Mouse (Mus musculus) stomach, embryonic 15.5 days (tissue): ENCODE results near the gene Abcg5. TPM values are rescaled to one million over a fixed set of nuclear protein-coding genes. Genes with fewer than 3 reads are reported as not detected.

ENCODE experiments used
- ATAC-seq: fragments of 200-750 bp; cut with Nextera tagmentation; 2 replicates; pipeline ENCODE4 v1.8.0; 2017; ENCODE audit warnings: low read depth, moderate number of reproducible peaks, moderate TSS enrichment; ENCODE audit not compliant: insufficient read depth, low FRiP score
- H3K27ac ChIP-seq: fragments of 300-500 bp; sonication (generic); 2 replicates; pipeline ENCODE4 v1.5.1; 2015; ENCODE audit warnings: mild to moderate bottlenecking, inconsistent platforms
- H3K27me3 ChIP-seq: fragments of 300-500 bp; sonication (generic); replicated peaks from 2 replicates; pipeline ENCODE4 v1.6.1; 2015; ENCODE audit warnings: inconsistent platforms
- H3K36me3 ChIP-seq: fragments of 300-500 bp; sonication (generic); 2 replicates; pipeline ENCODE4 v1.6.1; 2015; ENCODE audit warnings: inconsistent platforms
- H3K4me1 ChIP-seq: fragments of 300-500 bp; sonication (generic); 2 replicates; pipeline ENCODE4 v1.6.1; 2015; ENCODE audit warnings: inconsistent platforms
- H3K4me2 ChIP-seq: fragments of 300-500 bp; sonication (generic); 2 replicates; pipeline ENCODE4 v1.6.1; 2015; ENCODE audit warnings: mild to moderate bottlenecking, inconsistent platforms
- H3K4me3 ChIP-seq: fragments of 300-500 bp; sonication (generic); replicated peaks from 2 replicates; pipeline ENCODE4 v1.5.1; 2015; ENCODE audit warnings: inconsistent platforms
- H3K9ac ChIP-seq: fragments of 300-500 bp; sonication (generic); 2 replicates; pipeline ENCODE4 v1.6.1; 2015; ENCODE audit warnings: inconsistent platforms
- H3K9me3 ChIP-seq: fragments of 300-500 bp; sonication (generic); 2 replicates; pipeline ENCODE4 v1.6.1; 2016; ENCODE audit warnings: inconsistent platforms
- WGBS: fragments of 180-500 bp; shearing (Covaris S2); methylation state at CpG from one replicate; pipeline ENCODE4 v1.1.7; 2015; 5-methylcytosine and 5-hydroxymethylcytosine counted together
- polyA plus RNA-seq: library from polyadenylated mRNA; unstranded; fragments of >200 nt; fragmentation: Nextera tagmentation; extraction: Ambion mirVana; gene quantifications from 2 replicates; pipeline ENCODE4 v1.2.1, GENCODE M21; 2015

Abcg5 gene
- polyA plus RNA-seq, 1 experiment from 2014 or later = 0.90 TPM

DNA sequence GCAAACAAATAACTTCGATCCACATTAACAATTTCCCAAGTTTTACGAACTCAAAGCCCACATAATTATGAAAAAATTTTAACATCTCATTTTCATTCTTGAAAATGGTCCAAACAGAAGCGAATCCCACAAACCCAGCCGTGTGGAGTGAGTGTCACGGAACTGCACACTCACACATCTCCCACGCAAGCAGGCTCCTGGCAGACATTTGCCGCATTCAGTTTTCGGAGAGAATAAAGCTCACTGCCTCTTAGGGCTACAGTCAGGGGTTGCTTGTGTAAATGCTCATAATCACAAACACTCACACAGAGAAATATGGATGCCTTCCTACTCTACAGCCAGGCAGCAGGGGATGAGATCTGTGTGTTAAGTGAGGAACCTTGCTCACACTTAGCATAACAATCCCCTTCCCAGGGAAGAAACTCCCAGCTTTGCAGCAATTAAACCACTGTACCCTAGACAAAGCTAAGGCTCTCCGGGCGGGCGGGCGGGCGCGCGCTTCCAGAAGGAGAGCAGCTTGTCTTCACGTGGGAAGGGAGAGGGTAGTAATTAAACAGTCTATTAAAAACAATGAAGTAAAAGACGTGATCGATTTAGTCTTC, 30.9 kb upstream of the Abcg5 start:
- Histone ChIP-seq H3K4me3 (no peak overlapping the region), H3K4me1 (peaks cover 3% of the 10 kb centered on the region; the same call in 1 of the 2 replicates), H3K4me2 (no peak overlapping the region), H3K9ac (no peak overlapping the region), H3K27ac (no peak overlapping the region), H3K9me3 (no peaks in the 10 kb centered on the region), H3K36me3 (peaks cover 8% of the 10 kb centered on the region; the same call in 1 of the 2 replicates), H3K27me3 (no peaks in the 10 kb centered on the region)
- WGBS = 90% methylated on average over 18 of the region's 18 CpGs
- ATAC-seq = no peak

DNA sequence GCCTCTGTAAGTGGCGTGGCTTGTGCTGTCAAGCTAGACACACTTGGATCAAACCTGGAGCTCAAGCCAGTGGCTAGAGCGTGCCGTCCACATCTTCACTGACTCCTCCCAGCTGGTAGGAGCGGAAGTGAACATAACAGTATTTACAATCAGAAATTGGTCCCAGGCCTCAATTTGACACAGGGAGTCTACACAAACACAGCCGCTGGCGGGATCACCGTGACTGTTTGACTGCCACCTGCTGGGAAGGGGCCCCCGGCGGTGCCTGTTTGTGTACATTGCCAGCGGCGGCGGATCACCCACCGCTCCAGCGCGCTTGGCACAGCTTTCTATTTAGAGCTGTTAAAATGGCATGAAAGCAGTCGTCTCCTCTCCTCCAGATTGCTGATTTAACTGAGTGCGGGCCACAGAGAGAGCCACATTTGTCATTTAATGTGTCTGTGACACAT, 26.6 kb upstream of the Abcg5 start:
- WGBS = 69% methylated on average over 17 of the region's 17 CpGs
- no peak for ATAC-seq
- Histone ChIP-seq H3K9me3 (no peaks in the 10 kb centered on the region), H3K27me3 (no peaks in the 10 kb centered on the region), H3K9ac (no peak overlapping the region), H3K4me3 (no peak overlapping the region), H3K4me1 (peaks cover 3% of the 10 kb centered on the region; the same call in 1 of the 2 replicates), H3K27ac (no peak overlapping the region), H3K36me3 (peaks cover 14% of the 10 kb centered on the region; the same call in 1 of the 2 replicates), H3K4me2 (no peak overlapping the region)

DNA sequence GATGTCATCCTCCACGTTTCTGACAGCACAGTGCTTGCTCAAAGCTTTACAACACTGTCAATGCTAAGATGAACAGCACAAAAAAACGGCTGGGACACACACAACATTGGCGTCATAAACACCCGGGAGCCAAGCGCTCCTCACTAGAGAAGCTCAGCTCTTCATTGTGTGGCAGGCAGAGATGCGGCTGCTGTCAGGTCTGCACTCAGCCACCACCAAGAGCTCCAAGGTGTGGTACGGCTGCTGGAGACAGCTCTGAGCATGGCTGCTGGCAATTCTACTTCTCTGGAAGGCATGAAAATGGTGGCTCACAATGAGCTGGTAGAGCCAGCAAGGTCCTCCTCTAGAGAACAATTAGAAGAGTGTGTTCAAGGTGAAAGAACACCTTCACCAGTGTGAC, 26.0 kb upstream of the Abcg5 start:
- no peak for ATAC-seq
- WGBS = 77% methylated on average over 7 of the region's 7 CpGs
- no peaks in the 10 kb centered on the region for H3K27me3 ChIP-seq
- no peak overlapping the region for H3K27ac ChIP-seq
- H3K4me1 ChIP-seq = peaks cover 3% of the 10 kb centered on the region; the same call in 1 of the 2 replicates
- no peak overlapping the region for H3K9ac ChIP-seq
- peaks cover 11% of the 10 kb centered on the region; the same call in 1 of the 2 replicates for H3K36me3 ChIP-seq
- no peak overlapping the region for H3K4me2 ChIP-seq
- H3K9me3 ChIP-seq = no peaks in the 10 kb centered on the region
- no peak overlapping the region for H3K4me3 ChIP-seq

DNA sequence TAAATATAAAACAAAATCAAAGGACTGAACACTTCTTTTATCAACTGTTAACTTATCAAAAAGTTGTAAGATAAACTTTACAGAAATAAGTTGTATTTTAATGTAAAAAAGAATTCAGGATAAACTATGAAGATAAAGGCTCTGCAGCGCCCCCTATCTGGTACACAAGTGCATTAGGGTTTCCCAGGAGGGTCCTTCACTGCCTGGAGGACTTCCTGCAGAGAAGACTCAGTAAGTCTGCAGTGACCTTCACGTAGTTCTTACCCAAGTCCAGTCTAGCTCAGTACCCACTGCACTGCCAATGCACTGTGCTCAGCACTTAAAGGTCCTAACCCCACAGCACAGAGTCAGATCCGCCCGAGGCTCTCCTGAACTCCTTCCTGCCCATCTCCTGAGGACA, 24.6 kb upstream of the Abcg5 start:
- H3K4me3 ChIP-seq = no peak overlapping the region
- H3K27ac ChIP-seq = no peak overlapping the region
- H3K9ac ChIP-seq = no peak overlapping the region
- peaks cover 3% of the 10 kb centered on the region; the same call in 1 of the 2 replicates for H3K4me1 ChIP-seq
- no peak for ATAC-seq
- H3K27me3 ChIP-seq = no peaks in the 10 kb centered on the region
- H3K36me3 ChIP-seq = 0 out of 2 replicates have a peak, but pooled peaks cover 7% of the 10 kb centered on the region
- WGBS = 66% methylated on average over 4 of the region's 4 CpGs
- H3K9me3 ChIP-seq = no peaks in the 10 kb centered on the region
- no peak overlapping the region for H3K4me2 ChIP-seq

DNA sequence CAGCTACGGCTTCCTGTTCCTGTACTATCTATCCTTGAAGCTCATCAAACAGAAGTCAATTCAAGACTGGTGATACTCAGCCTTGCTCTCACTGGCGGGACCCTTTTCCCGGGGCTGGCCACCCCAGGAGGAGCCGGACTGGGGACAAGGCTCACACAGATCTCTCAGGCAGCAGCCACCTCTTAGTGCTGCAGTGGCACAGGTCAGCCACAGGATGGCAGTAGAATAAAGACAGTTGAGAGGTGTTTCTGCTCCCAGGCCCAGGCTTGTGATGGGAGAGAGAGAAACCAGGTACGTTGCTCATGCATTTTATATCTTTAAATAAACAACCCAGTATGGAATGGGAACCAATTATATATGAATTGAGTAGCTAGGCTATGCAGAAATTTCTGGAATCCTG, 15.9 kb upstream of the Abcg5 start:
- Histone ChIP-seq H3K9me3 (no peaks in the 10 kb centered on the region), H3K4me2 (no peak overlapping the region), H3K9ac (no peak overlapping the region), H3K4me3 (no peak overlapping the region), H3K27ac (no peak overlapping the region), H3K4me1 (no peaks in the 10 kb centered on the region), H3K27me3 (no peaks in the 10 kb centered on the region), H3K36me3 (no peaks in the 10 kb centered on the region)
- ATAC-seq = peak; percentile 65; the same call in 1 of the 2 replicates
- whole genome bisulfite sequencing = 19% methylated on average over 5 of the region's 5 CpGs

DNA sequence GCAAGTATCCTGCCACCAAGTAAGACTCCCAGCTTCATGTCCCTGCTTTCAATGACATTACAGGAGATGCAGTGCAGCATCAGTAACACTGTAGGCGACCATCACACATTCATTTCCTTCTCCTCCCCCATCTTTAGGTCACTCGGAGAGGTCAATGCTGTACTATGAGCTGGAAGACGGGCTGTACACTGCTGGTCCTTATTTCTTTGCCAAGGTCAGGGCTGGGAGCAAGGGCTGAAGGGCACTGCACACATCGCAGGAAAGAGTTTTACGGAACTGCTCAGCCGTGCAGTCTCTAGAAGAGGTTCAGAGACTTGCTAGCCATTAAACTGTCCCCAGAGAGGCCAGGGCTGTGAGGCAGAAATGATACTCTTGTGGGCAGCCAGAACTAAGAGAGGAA, 13.7 kb upstream of the Abcg5 start:
- no peaks in the 10 kb centered on the region for H3K36me3 ChIP-seq
- H3K27me3 ChIP-seq = no peaks in the 10 kb centered on the region
- 71% methylated on average over 6 of the region's 6 CpGs for WGBS
- no peaks in the 10 kb centered on the region for H3K9me3 ChIP-seq
- no peak for ATAC-seq
- no peak overlapping the region for H3K9ac ChIP-seq
- H3K27ac ChIP-seq = no peak overlapping the region
- H3K4me2 ChIP-seq = no peak overlapping the region
- H3K4me3 ChIP-seq = no peak overlapping the region
- H3K4me1 ChIP-seq = no peaks in the 10 kb centered on the region

DNA sequence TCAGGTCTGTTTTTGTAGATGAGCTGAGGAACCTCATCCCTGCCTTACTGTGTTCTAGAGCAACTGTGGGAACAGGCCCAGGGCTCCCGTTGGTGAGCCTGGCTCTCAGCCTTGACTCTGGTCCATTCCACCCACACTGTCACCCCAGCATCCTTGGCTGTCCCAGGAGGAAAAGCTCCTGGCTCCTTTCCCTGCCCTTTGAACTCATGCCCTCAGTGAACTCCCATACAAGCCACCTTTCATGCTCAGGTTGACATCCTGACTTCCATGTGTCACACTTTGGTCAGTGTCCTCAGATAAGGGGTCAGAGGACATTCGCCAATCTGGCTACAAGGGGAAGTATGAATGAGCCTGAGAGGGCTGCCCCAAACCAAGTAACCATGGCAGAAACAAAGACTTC, 10.9 kb upstream of the Abcg5 start:
- Histone ChIP-seq H3K4me3 (no peak overlapping the region), H3K4me1 (no peaks in the 10 kb centered on the region), H3K9me3 (no peaks in the 10 kb centered on the region), H3K27ac (no peak overlapping the region), H3K9ac (no peak overlapping the region), H3K4me2 (no peak overlapping the region), H3K27me3 (no peaks in the 10 kb centered on the region), H3K36me3 (no peaks in the 10 kb centered on the region)
- WGBS = 79% methylated on average over 2 of the region's 2 CpGs
- ATAC-seq = no peak

DNA sequence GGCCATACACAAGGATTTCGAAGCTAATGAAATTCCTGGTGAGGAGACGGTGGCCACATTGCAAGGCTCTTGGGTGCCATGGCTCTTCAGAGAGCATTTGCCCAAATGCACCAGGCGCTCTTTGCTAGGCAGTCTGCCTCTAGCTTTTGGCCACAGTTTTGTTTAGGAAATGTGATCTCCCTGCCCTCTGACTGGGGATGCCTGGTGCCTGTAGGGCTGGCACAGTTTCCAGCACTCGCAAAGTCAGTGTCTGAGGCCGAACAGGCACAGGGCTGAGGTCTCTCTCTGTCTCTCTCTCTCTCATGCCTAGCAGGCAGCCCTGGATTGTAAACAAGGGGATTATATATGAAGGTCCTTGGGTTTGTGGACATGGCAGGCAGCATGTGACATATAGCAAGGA, 7.3 kb upstream of the Abcg5 start:
- H3K4me2 ChIP-seq = no peak overlapping the region
- no peaks in the 10 kb centered on the region for H3K36me3 ChIP-seq
- H3K4me1 ChIP-seq = no peaks in the 10 kb centered on the region
- no peaks in the 10 kb centered on the region for H3K27me3 ChIP-seq
- no peaks in the 10 kb centered on the region for H3K9me3 ChIP-seq
- no peak for ATAC-seq
- WGBS = 57% methylated on average over 5 of the region's 5 CpGs
- no peak overlapping the region; the same call in 1 of the 2 replicates for H3K27ac ChIP-seq
- no peak overlapping the region for H3K9ac ChIP-seq
- H3K4me3 ChIP-seq = no peak overlapping the region

DNA sequence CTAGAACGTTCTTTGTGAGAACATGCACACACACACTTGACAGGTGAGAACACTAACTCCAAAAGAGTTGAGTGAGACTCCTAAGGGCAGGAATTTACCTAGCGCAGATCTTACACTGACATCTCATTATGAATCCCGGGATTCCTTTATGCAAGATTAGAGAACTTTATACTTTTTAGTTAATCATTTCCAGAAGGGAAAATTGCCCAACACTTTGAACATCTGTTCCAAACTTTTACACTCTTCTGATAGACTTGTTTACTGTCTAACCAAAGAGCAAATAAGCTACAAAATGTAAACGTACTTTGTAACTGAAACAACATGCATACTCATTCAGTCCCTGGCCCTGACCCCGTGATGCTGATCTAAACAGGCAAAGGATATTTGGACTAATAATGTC, 6.5 kb upstream of the Abcg5 start:
- Histone ChIP-seq H3K4me1 (no peaks in the 10 kb centered on the region), H3K36me3 (no peaks in the 10 kb centered on the region), H3K4me3 (no peak overlapping the region), H3K27me3 (no peaks in the 10 kb centered on the region), H3K9me3 (no peaks in the 10 kb centered on the region), H3K27ac (no peak overlapping the region), H3K9ac (no peak overlapping the region), H3K4me2 (no peak overlapping the region)
- 54% methylated on average over 5 of the region's 5 CpGs for WGBS
- no peak for ATAC-seq

DNA sequence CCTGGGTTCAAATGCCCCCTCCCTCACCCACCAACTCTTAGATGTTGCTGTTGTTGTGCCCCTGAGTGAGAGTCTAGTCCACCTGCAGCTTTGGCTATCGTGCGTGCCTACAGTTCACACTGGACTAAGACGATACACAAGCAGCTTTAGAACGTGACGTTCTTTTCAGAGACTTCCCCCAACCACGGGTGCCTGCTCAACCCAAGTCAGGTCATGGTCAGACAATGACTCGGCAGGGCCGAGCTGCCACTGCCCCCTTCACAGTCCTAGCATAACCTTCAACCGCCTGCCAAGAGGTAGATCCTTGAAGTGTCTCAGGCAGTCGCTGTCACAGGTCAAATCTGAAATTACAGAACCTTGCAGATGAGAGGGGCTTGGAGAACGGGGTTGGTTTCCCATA, 6.0 kb upstream of the Abcg5 start:
- WGBS = 87% methylated on average over 11 of the region's 11 CpGs
- no peaks in the 10 kb centered on the region for H3K36me3 ChIP-seq
- no peak overlapping the region for H3K4me3 ChIP-seq
- H3K4me1 ChIP-seq = no peaks in the 10 kb centered on the region
- H3K4me2 ChIP-seq = no peak overlapping the region
- H3K27ac ChIP-seq = no peak overlapping the region
- no peak overlapping the region for H3K9ac ChIP-seq
- no peaks in the 10 kb centered on the region for H3K27me3 ChIP-seq
- no peaks in the 10 kb centered on the region for H3K9me3 ChIP-seq
- ATAC-seq = no peak

DNA sequence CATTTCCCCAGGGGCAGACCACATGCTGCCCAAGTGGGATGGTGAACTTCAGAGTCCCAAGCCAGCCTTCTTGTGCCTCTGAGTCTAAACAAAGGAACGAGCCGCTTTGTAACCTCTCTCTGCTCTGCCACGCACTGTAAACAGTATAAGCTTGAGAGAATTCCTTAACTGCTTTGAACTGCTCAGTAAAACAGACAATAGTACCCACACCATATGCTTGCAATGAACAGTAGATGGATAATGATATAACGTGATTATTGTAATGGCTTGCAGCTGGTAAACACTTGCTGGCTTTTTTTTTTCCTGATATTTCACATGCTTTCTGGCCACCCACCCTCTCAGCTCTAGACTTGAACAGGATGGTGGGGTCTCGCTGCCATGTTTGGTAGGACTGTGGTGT, 5.2 kb upstream of the Abcg5 start:
- Histone ChIP-seq H3K4me1 (no peaks in the 10 kb centered on the region), H3K36me3 (no peaks in the 10 kb centered on the region), H3K4me2 (no peak overlapping the region), H3K27ac (no peak overlapping the region), H3K4me3 (no peak overlapping the region), H3K9ac (no peak overlapping the region), H3K27me3 (no peaks in the 10 kb centered on the region), H3K9me3 (no peaks in the 10 kb centered on the region)
- ATAC-seq = no peak
- 39% methylated on average over 5 of the region's 5 CpGs for WGBS

DNA sequence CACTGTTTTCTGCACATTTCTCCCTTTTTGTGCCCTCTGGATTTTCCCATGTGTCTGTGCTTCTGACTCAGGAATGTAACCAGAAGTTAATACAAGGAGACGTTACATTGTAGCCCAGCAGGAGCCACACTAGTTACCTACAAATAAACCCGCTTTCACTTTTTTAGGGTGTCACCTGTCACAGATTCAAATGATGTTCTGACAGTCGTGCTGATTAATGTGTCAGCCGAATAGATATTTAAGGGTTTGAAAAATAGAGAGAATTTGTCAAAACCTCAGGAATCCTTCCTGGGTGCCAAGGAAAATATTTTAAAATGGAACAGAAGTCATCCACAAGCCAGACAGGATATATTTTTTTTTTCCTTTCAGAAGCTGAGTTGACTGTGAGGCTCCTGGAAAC, 2.5 kb upstream of the Abcg5 start:
- H3K4me1 ChIP-seq = no peaks in the 10 kb centered on the region
- no peaks in the 10 kb centered on the region for H3K9me3 ChIP-seq
- H3K4me3 ChIP-seq = no peak overlapping the region
- H3K27ac ChIP-seq = no peak overlapping the region
- no peaks in the 10 kb centered on the region for H3K36me3 ChIP-seq
- no peak overlapping the region for H3K4me2 ChIP-seq
- H3K9ac ChIP-seq = no peak overlapping the region
- no peak for ATAC-seq
- 76% methylated on average over 4 of the region's 4 CpGs for WGBS
- no peaks in the 10 kb centered on the region for H3K27me3 ChIP-seq

DNA sequence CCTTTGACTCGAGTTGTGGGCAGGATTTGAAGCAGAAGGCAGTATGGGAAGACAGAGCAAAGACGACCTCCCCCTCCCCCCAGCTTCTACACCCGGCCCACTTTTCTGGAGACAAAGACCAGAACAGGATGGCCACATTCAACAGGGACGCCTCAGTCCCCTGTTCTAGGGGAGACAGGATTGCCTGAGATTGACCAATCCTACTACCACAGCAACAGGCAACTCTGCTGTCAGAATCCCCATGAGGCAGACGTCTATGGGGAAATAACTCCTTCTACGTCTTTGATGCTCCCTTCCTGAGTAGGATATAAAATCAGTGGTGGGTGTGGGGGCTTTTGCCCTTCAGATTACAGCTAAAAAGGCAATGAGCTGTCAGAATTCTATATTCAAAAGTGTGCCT, 1.5 kb upstream of the Abcg5 start:
- no peak for ATAC-seq
- H3K4me2 ChIP-seq = no peak overlapping the region
- H3K4me1 ChIP-seq = no peaks in the 10 kb centered on the region
- H3K36me3 ChIP-seq = no peaks in the 10 kb centered on the region
- no peak overlapping the region for H3K27ac ChIP-seq
- H3K9ac ChIP-seq = no peak overlapping the region
- WGBS = 31% methylated on average over 6 of the region's 6 CpGs
- H3K4me3 ChIP-seq = no peak overlapping the region
- no peaks in the 10 kb centered on the region for H3K27me3 ChIP-seq
- H3K9me3 ChIP-seq = no peaks in the 10 kb centered on the region
